Mouse (Mus musculus): ENCODE measurements at regions not wholly inside any gene's neighbourhood (a gene's known extent, or its start where the extent isn't known, plus 50 kb on each side); places are given as distances from the start of the nearest gene placed in this dataset.

- no peak for TF ChIP-seq CTCF (conservative IDR thresholded peaks at IDR 0.05; ENCODE audit: low read length)
- no peak for TF ChIP-seq NANOG (IDR thresholded peaks at IDR 0.05; ENCODE audit: borderline replicate concordance, low read length)
- no peak for TF ChIP-seq POU5F1 (IDR thresholded peaks at IDR 0.05; ENCODE audit: borderline replicate concordance, low read length)
These were observed 122.6 kb upstream of the Speer3 start for GRCm38 (mm10) chr5:13668840-13669239.
